Mouse (Mus musculus) kidney, embryonic 14.5 days (tissue): ENCODE measurements around the gene Atg101. TPM values are rescaled to one million over a fixed set of nuclear protein-coding genes. Genes with fewer than 3 reads are reported as not detected.

Experiments
- ATAC-seq: fragments of 200-750 bp; cut with Nextera tagmentation; 2 replicates; pipeline ENCODE4 v1.8.0; 2017; ENCODE audit warnings: moderate number of reproducible peaks, mild to moderate bottlenecking, moderate TSS enrichment, moderate library complexity; ENCODE audit not compliant: low FRiP score, low TSS enrichment
- H3K27ac ChIP-seq: fragments of 300-500 bp; sonication (generic); 2 replicates; pipeline ENCODE4 v1.5.1; 2014; ENCODE audit warnings: low read depth, mild to moderate bottlenecking, low read length, moderate library complexity, mixed read lengths
- H3K27me3 ChIP-seq: fragments of 300-500 bp; sonication (generic); 2 replicates; pipeline ENCODE4 v1.6.1; 2014; ENCODE audit warnings: mild to moderate bottlenecking, low read length; ENCODE audit not compliant: control insufficient read depth, insufficient read depth
- H3K36me3 ChIP-seq: fragments of 300-500 bp; sonication (generic); 2 replicates; pipeline ENCODE4 v1.6.1; 2014; ENCODE audit warnings: low read length, mixed read lengths; ENCODE audit not compliant: control insufficient read depth, insufficient read depth
- H3K4me1 ChIP-seq: fragments of 300-500 bp; sonication (generic); 2 replicates; pipeline ENCODE4 v1.6.1; 2014; ENCODE audit warnings: low read length, mixed read lengths; ENCODE audit not compliant: control insufficient read depth, insufficient read depth
- H3K4me2 ChIP-seq: fragments of 300-500 bp; sonication (generic); replicated peaks from 2 replicates; pipeline ENCODE4 v1.6.1; 2014; ENCODE audit warnings: low read depth, mild to moderate bottlenecking, low read length
- H3K4me3 ChIP-seq: fragments of 300-500 bp; sonication (generic); 2 replicates; pipeline ENCODE4 v1.5.1; 2014; ENCODE audit warnings: mild to moderate bottlenecking, low read length
- H3K9ac ChIP-seq: fragments of 300-500 bp; sonication (generic); 2 replicates; pipeline ENCODE4 v1.6.1; 2014; ENCODE audit warnings: low read depth, mild to moderate bottlenecking, low read length, moderate library complexity
- H3K9me3 ChIP-seq: fragments of 300-500 bp; sonication (generic); 2 replicates; pipeline ENCODE4 v1.6.1; 2016; ENCODE audit warnings: low read length; ENCODE audit not compliant: control insufficient read depth
- WGBS: fragments of 180-500 bp; shearing (Covaris S2); extraction: QIAGEN DNeasy Blood & Tissue Kit; methylation state at CpG from one replicate; pipeline ENCODE4 v1.1.7; 2014; 5-methylcytosine and 5-hydroxymethylcytosine counted together
- polyA plus RNA-seq: library from polyadenylated mRNA; unstranded; fragments of >200 nt; fragmentation: Nextera tagmentation; extraction: Ambion mirVana; gene quantifications from 2 replicates; pipeline ENCODE4 v1.2.1, GENCODE M21; 2014

Gene Atg101
- polyA plus RNA-seq, result 71.8 and 76.5 TPM in 2 replicates

GRCm38 (mm10) chr15:101283911-101284750 lies at the start of gene Atg101:
Atg101 (plus strand) TSS chr15:101284272.
- under 1% methylated on average over 61 of the region's 61 CpGs for WGBS

GRCm38 (mm10) chr15:101234611-101235341 lies 49.3 kb upstream of the Atg101 start:
- 75% methylated on average over 10 of the region's 10 CpGs for WGBS
- no peak overlapping the region for H3K9ac ChIP-seq
- H3K9me3 ChIP-seq, result no peaks in the 10 kb centered on the region
- H3K36me3 ChIP-seq, result peaks cover 20% of the 10 kb centered on the region; the same call in 1 of the 2 replicates
- no peak overlapping the region for H3K4me3 ChIP-seq
- ATAC-seq, result no peak
- H3K27ac ChIP-seq, result no peak overlapping the region
- no peak overlapping the region for H3K4me2 ChIP-seq
- H3K4me1 ChIP-seq, result 0 out of 2 replicates have a peak, but pooled peaks cover 3% of the 10 kb centered on the region
- 0 out of 2 replicates have a peak, but pooled peaks cover 3% of the 10 kb centered on the region for H3K27me3 ChIP-seq

More at GRCm38 (mm10) chr15:101283911-101284750, at the start of gene Atg101:
- Histone ChIP-seq H3K36me3 (peaks cover 29% of the 10 kb centered on the region), H3K9me3 (no peaks in the 10 kb centered on the region), H3K27me3 (no peaks in the 10 kb centered on the region), H3K4me3 (peak within 1 kb of the TSS; percentile 96), H3K4me1 (peaks cover 8% of the 10 kb centered on the region), H3K4me2 (peak within 1 kb of the TSS; percentile 82), H3K27ac (peak within 1 kb of the TSS; percentile 86), H3K9ac (peak within 1 kb of the TSS; percentile 90)
- peak; percentile 92 for ATAC-seq

GRCm38 (mm10) chr15:101235342-101235698 lies 48.8 kb upstream of the Atg101 start:
- no peak for ATAC-seq
- Histone ChIP-seq H3K4me2 (no peak overlapping the region), H3K36me3 (peaks cover 15% of the 10 kb centered on the region; the same call in 1 of the 2 replicates), H3K9me3 (no peaks in the 10 kb centered on the region), H3K9ac (no peak overlapping the region), H3K27ac (0 out of 2 replicates have a peak overlapping the region, but pooled peaks have one; percentile 21), H3K27me3 (0 out of 2 replicates have a peak, but pooled peaks cover 3% of the 10 kb centered on the region), H3K4me3 (no peak overlapping the region), H3K4me1 (0 out of 2 replicates have a peak, but pooled peaks cover 3% of the 10 kb centered on the region)
- 35% methylated on average over 5 of the region's 5 CpGs for WGBS

GRCm38 (mm10) chr15:101235728-101236327 lies 48.2 kb upstream of the Atg101 start:
- Histone ChIP-seq H3K27me3 (0 out of 2 replicates have a peak, but pooled peaks cover 3% of the 10 kb centered on the region), H3K9ac (no peak overlapping the region), H3K4me1 (0 out of 2 replicates have a peak, but pooled peaks cover 3% of the 10 kb centered on the region), H3K4me3 (no peak overlapping the region), H3K27ac (0 out of 2 replicates have a peak overlapping the region, but pooled peaks have one; percentile 21), H3K36me3 (peaks cover 12% of the 10 kb centered on the region; the same call in 1 of the 2 replicates), H3K9me3 (no peaks in the 10 kb centered on the region), H3K4me2 (0 out of 2 replicates have a peak overlapping the region, but pooled peaks have one; percentile 1)
- ATAC-seq, result peak; percentile 17; the same call in 1 of the 2 replicates
- 24% methylated on average over 12 of the region's 12 CpGs for WGBS

- Histone ChIP-seq H3K4me2 (no peak overlapping the region), H3K9me3 (no peaks in the 10 kb centered on the region), H3K36me3 (0 out of 2 replicates have a peak, but pooled peaks cover 2% of the 10 kb centered on the region), H3K27ac (no peak overlapping the region), H3K4me3 (no peak overlapping the region), H3K27me3 (0 out of 2 replicates have a peak, but pooled peaks cover 3% of the 10 kb centered on the region), H3K4me1 (0 out of 2 replicates have a peak, but pooled peaks cover 10% of the 10 kb centered on the region), H3K9ac (no peak overlapping the region)
- ATAC-seq, result no peak
- whole genome bisulfite sequencing, result 8% methylated on average over 3 of the region's 3 CpGs
Observed at GRCm38 (mm10) chr15:101236878-101237277, 47.2 kb upstream of the Atg101 start.

GRCm38 (mm10) chr15:101238885-101239511 lies 45.1 kb upstream of the Atg101 start:
- Histone ChIP-seq H3K36me3 (no peaks in the 10 kb centered on the region), H3K4me3 (peak overlapping the region; percentile 31), H3K27ac (no peak overlapping the region), H3K4me1 (0 out of 2 replicates have a peak, but pooled peaks cover 12% of the 10 kb centered on the region), H3K4me2 (peak overlapping the region; percentile 64), H3K9ac (peak overlapping the region; percentile 50), H3K27me3 (0 out of 2 replicates have a peak, but pooled peaks cover 3% of the 10 kb centered on the region), H3K9me3 (no peaks in the 10 kb centered on the region)
- 5% methylated on average over 27 of the region's 28 CpGs for WGBS
- peak; percentile 48 for ATAC-seq

- 0 out of 2 replicates have a peak, but pooled peaks cover 12% of the 10 kb centered on the region for H3K4me1 ChIP-seq
- H3K36me3 ChIP-seq, result no peaks in the 10 kb centered on the region
- 65% methylated on average over 8 of the region's 8 CpGs for WGBS
- H3K4me2 ChIP-seq, result no peak overlapping the region
- H3K9ac ChIP-seq, result no peak overlapping the region
- H3K4me3 ChIP-seq, result no peak overlapping the region
- no peaks in the 10 kb centered on the region for H3K9me3 ChIP-seq
- H3K27me3 ChIP-seq, result 0 out of 2 replicates have a peak, but pooled peaks cover 3% of the 10 kb centered on the region
- H3K27ac ChIP-seq, result no peak overlapping the region
- ATAC-seq, result no peak
Observed at GRCm38 (mm10) chr15:101239821-101240220, 44.3 kb upstream of the Atg101 start.

GRCm38 (mm10) chr15:101240799-101241204 lies 43.3 kb upstream of the Atg101 start:
- H3K9me3 ChIP-seq, result no peaks in the 10 kb centered on the region
- H3K27ac ChIP-seq, result no peak overlapping the region
- peak overlapping the region; percentile 20; the same call in 1 of the 2 replicates for H3K4me2 ChIP-seq
- ATAC-seq, result peak; percentile 37; the same call in 1 of the 2 replicates
- 0 out of 2 replicates have a peak, but pooled peaks cover 3% of the 10 kb centered on the region for H3K27me3 ChIP-seq
- H3K4me1 ChIP-seq, result 0 out of 2 replicates have a peak, but pooled peaks cover 12% of the 10 kb centered on the region
- 13% methylated on average over 10 of the region's 10 CpGs for WGBS
- H3K4me3 ChIP-seq, result no peak overlapping the region
- H3K36me3 ChIP-seq, result no peaks in the 10 kb centered on the region
- H3K9ac ChIP-seq, result no peak overlapping the region
